Mouse (Mus musculus): ENCODE measurements at regions not wholly inside any gene's neighbourhood (a gene's known extent, or its start where the extent isn't known, plus 50 kb on each side); places are given as distances from the start of the nearest gene placed in this dataset.

DNA sequence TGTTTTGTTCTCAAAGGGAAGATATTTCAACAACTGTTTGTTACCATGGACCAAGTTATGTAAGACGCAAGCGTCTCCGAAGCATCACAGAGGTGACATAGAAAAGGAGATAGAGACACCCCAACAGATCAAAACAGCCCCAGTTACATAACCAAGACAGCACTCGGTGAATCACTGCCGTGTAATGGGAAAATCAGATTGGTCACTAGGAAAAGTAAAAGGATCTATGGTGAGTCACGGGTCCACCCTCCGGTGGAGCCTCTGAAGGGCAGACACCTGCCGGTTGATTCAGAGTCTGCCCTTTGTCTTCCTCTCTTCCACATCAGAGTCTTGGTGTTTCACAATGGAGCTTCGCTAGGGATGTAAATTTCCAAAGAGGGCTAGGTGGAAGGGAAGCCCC lies 62.9 kb upstream of the Odc1 start:
- H3K4me2 ChIP-seq (replicated peaks; ENCODE audit: low read depth), result no peak overlapping the region
- H3K4me3 ChIP-seq (ENCODE audit: low read depth, low read length), result no peak overlapping the region
- no peak for TF ChIP-seq CTCF (IDR thresholded peaks at IDR 0.05; ENCODE audit: low read depth)
- H3K9me3 ChIP-seq (ENCODE audit: control insufficient read depth), result no peaks in the 10 kb centered on the region
- 93% methylated on average over 9 of the region's 9 CpGs for WGBS
- H3K27ac ChIP-seq (ENCODE audit: low read depth, low read length), result no peak overlapping the region
- H3K27me3 ChIP-seq (replicated peaks; ENCODE audit: control insufficient read depth, insufficient read depth, low read length), result no peaks in the 10 kb centered on the region
- ATAC-seq, result no peak
- no peaks in the 10 kb centered on the region for H3K36me3 ChIP-seq (ENCODE audit: control insufficient read depth, insufficient read depth)
- H3K4me1 ChIP-seq (replicated peaks; ENCODE audit: control insufficient read depth, insufficient read depth, low read length), result no peaks in the 10 kb centered on the region
- H3K9ac ChIP-seq (ENCODE audit: low read depth, low read length), result no peak overlapping the region

GRCm38 (mm10) chr12:17482196-17482595 lies 62.4 kb upstream of the Odc1 start:
- Histone ChIP-seq H3K36me3 (ENCODE audit: control insufficient read depth, insufficient read depth) (no peaks in the 10 kb centered on the region), H3K27me3 (replicated peaks; ENCODE audit: control insufficient read depth, insufficient read depth, low read length) (no peaks in the 10 kb centered on the region), H3K9ac (ENCODE audit: low read depth, low read length) (no peak overlapping the region)

GRCm38 (mm10) chr12:17484448-17484847 lies 60.1 kb upstream of the Odc1 start:
- WGBS, result 71% methylated on average over 9 of the region's 9 CpGs
- no peak overlapping the region for H3K4me3 ChIP-seq (ENCODE audit: low read depth, low read length)

More at GRCm38 (mm10) chr12:17482196-17482595, 62.4 kb upstream of the Odc1 start:
- 95% methylated on average over 13 of the region's 13 CpGs for WGBS
- Histone ChIP-seq H3K4me1 (replicated peaks; ENCODE audit: control insufficient read depth, insufficient read depth, low read length) (no peaks in the 10 kb centered on the region), H3K9me3 (ENCODE audit: control insufficient read depth) (no peaks in the 10 kb centered on the region), H3K27ac (ENCODE audit: low read depth, low read length) (no peak overlapping the region), H3K4me3 (ENCODE audit: low read depth, low read length) (no peak overlapping the region), H3K4me2 (replicated peaks; ENCODE audit: low read depth) (no peak overlapping the region)
- no peak for ATAC-seq
- TF ChIP-seq CTCF (IDR thresholded peaks at IDR 0.05; ENCODE audit: low read depth), result no peak

DNA sequence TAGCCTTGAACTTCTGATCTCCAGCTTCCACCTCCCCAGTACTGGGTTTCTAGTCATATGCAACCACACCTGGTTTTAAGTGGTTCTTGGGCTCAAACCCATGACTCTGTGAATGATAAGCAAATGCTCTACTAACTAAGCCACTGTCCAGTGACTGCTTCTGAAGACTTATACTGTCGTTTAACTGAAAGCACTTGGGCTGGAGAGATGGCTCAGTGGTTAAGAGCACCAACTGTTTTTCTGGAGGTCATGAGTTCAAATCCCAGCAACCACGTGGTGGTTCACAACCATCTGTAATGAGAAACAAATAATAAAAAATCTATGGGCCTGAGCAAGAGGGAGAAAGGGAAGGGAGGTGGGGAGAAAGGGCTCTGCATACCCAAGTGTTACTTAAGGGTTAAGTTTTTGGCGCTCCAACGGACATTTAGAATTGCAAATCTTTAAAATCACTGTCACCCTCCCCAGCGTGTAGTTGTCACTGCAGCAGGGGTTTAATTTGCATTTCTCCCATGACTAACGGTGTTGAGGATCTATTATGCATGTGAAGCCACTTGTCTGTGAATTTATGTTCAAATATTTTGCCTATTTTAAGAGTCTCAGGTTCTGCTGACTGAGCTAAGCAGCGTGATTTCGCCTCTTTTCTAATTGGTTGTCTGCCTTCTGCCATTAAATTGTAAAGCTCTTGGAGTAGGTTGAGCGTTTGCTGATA lies 58.4 kb upstream of the Odc1 start:
- Histone ChIP-seq H3K9ac (ENCODE audit: low read depth, low read length) (no peak overlapping the region), H3K27me3 (replicated peaks; ENCODE audit: control insufficient read depth, insufficient read depth, low read length) (no peaks in the 10 kb centered on the region), H3K36me3 (ENCODE audit: control insufficient read depth, insufficient read depth) (no peaks in the 10 kb centered on the region), H3K9me3 (ENCODE audit: control insufficient read depth) (no peaks in the 10 kb centered on the region), H3K27ac (ENCODE audit: low read depth, low read length) (no peak overlapping the region), H3K4me2 (replicated peaks; ENCODE audit: low read depth) (no peak overlapping the region), H3K4me1 (replicated peaks; ENCODE audit: control insufficient read depth, insufficient read depth, low read length) (no peaks in the 10 kb centered on the region), H3K4me3 (ENCODE audit: low read depth, low read length) (no peak overlapping the region)
- TF ChIP-seq CTCF (IDR thresholded peaks at IDR 0.05; ENCODE audit: low read depth), result no peak
- 59% methylated on average over 9 of the region's 9 CpGs for WGBS
- no peak for ATAC-seq

More at GRCm38 (mm10) chr12:17484448-17484847, 60.1 kb upstream of the Odc1 start:
- no peaks in the 10 kb centered on the region for H3K27me3 ChIP-seq (replicated peaks; ENCODE audit: control insufficient read depth, insufficient read depth, low read length)
- no peak overlapping the region for H3K9ac ChIP-seq (ENCODE audit: low read depth, low read length)
- no peaks in the 10 kb centered on the region for H3K36me3 ChIP-seq (ENCODE audit: control insufficient read depth, insufficient read depth)
- H3K4me2 ChIP-seq (replicated peaks; ENCODE audit: low read depth), result no peak overlapping the region
- no peak for TF ChIP-seq CTCF (IDR thresholded peaks at IDR 0.05; ENCODE audit: low read depth)
- no peaks in the 10 kb centered on the region for H3K9me3 ChIP-seq (ENCODE audit: control insufficient read depth)
- H3K4me1 ChIP-seq (replicated peaks; ENCODE audit: control insufficient read depth, insufficient read depth, low read length), result no peaks in the 10 kb centered on the region
- no peak overlapping the region; the same call in 1 of the 2 replicates for H3K27ac ChIP-seq (ENCODE audit: low read depth, low read length)
- no peak for ATAC-seq

GRCm38 (mm10) chr12:17487336-17487735 lies 57.3 kb upstream of the Odc1 start:
- H3K4me1 ChIP-seq (replicated peaks; ENCODE audit: control insufficient read depth, insufficient read depth, low read length), result no peaks in the 10 kb centered on the region
- H3K27ac ChIP-seq (ENCODE audit: low read depth, low read length), result no peak overlapping the region
- TF ChIP-seq CTCF (IDR thresholded peaks at IDR 0.05; ENCODE audit: low read depth), result no peak
- no peaks in the 10 kb centered on the region for H3K27me3 ChIP-seq (replicated peaks; ENCODE audit: control insufficient read depth, insufficient read depth, low read length)
- ATAC-seq, result no peak
- H3K4me2 ChIP-seq (replicated peaks; ENCODE audit: low read depth), result no peak overlapping the region
- no peak overlapping the region for H3K4me3 ChIP-seq (ENCODE audit: low read depth, low read length)
- no peaks in the 10 kb centered on the region for H3K9me3 ChIP-seq (ENCODE audit: control insufficient read depth)
- H3K36me3 ChIP-seq (ENCODE audit: control insufficient read depth, insufficient read depth), result no peaks in the 10 kb centered on the region
- 29% methylated on average over 1 of the region's 1 CpGs for WGBS
- no peak overlapping the region for H3K9ac ChIP-seq (ENCODE audit: low read depth, low read length)

GRCm38 (mm10) chr12:17488203-17488602 lies 56.4 kb upstream of the Odc1 start:
- H3K9ac ChIP-seq (ENCODE audit: low read depth, low read length), result no peak overlapping the region
- no peak overlapping the region for H3K4me2 ChIP-seq (replicated peaks; ENCODE audit: low read depth)

More at GRCm38 (mm10) chr12:17488203-17488602, 56.4 kb upstream of the Odc1 start:
- Histone ChIP-seq H3K27me3 (replicated peaks; ENCODE audit: control insufficient read depth, insufficient read depth, low read length) (no peaks in the 10 kb centered on the region), H3K27ac (ENCODE audit: low read depth, low read length) (no peak overlapping the region), H3K9me3 (ENCODE audit: control insufficient read depth) (no peaks in the 10 kb centered on the region), H3K4me3 (ENCODE audit: low read depth, low read length) (no peak overlapping the region), H3K4me1 (replicated peaks; ENCODE audit: control insufficient read depth, insufficient read depth, low read length) (no peaks in the 10 kb centered on the region), H3K36me3 (ENCODE audit: control insufficient read depth, insufficient read depth) (no peaks in the 10 kb centered on the region)
- ATAC-seq, result no peak
- TF ChIP-seq CTCF (IDR thresholded peaks at IDR 0.05; ENCODE audit: low read depth), result no peak
- 73% methylated on average over 1 of the region's 1 CpGs for WGBS

All from intestine, postnatal 0 days (tissue).